Mouse (Mus musculus) MEL (cell line): ENCODE data around the gene Haao. TPM values are rescaled to one million over a fixed set of nuclear protein-coding genes. Genes with fewer than 3 reads are reported as not detected.

Experiments
- DNase-seq: peaks from one replicate; pipeline ENCODE4 v3.0.0; 2011; ENCODE audit warnings: low read depth, low spot score
- H3K27ac ChIP-seq: 2 replicates; pipeline ENCODE4 v1.5.1; 2012; ENCODE audit warnings: low read depth, mild to moderate bottlenecking, control low read depth, low read length, moderate library complexity; ENCODE audit not compliant: control insufficient read depth
- H3K27me3 ChIP-seq, 2 experiments: fragments of 150-350 bp in 1 of 2; sonication (generic) in 1 of 2; 2 replicates each; pipeline ENCODE4 v1.6.1; 2012; ENCODE audit warnings: low read length in 2 of 2, mild to moderate bottlenecking in 2 of 2, improper control_type of control experiment in 1 of 2, moderate library complexity in 1 of 2; ENCODE audit not compliant: insufficient read depth in 2 of 2, control insufficient read depth in 1 of 2
- H3K36me3 ChIP-seq, 2 experiments: 2 replicates each; pipeline ENCODE4 v1.6.1; 2012 to 2014; ENCODE audit warnings: low read length in 2 of 2, improper control_type of control experiment in 1 of 2, inconsistent platforms in 1 of 2, mild to moderate bottlenecking in 1 of 2; ENCODE audit not compliant: insufficient read depth in 2 of 2, control insufficient read depth in 1 of 2
- H3K4me1 ChIP-seq, 2 experiments: fragments of 150-350 bp in 1 of 2; sonication (generic) in 1 of 2; 2 replicates each; pipeline ENCODE4 v1.6.1; 2012; ENCODE audit warnings: low read length in 2 of 2, improper control_type of control experiment in 1 of 2, mild to moderate bottlenecking in 1 of 2; ENCODE audit not compliant: insufficient read depth in 2 of 2, control insufficient read depth in 1 of 2
- H3K4me3 ChIP-seq, 2 experiments: fragments of 150-350 bp in 1 of 2; sonication (generic) in 1 of 2; 2 replicates each; pipeline ENCODE4 v1.5.1; 2012; ENCODE audit warnings: low read depth in 2 of 2, low read length in 2 of 2, mild to moderate bottlenecking in 2 of 2, moderate library complexity in 2 of 2, control low read depth in 1 of 2, improper control_type of control experiment in 1 of 2; ENCODE audit not compliant: control insufficient read depth in 1 of 2, insufficient read depth in 1 of 2
- H3K79me2 ChIP-seq: 2 replicates; pipeline ENCODE4 v1.6.1; 2012; ENCODE audit warnings: mild to moderate bottlenecking, low read length, moderate library complexity; ENCODE audit not compliant: control insufficient read depth, poor library complexity, insufficient read depth
- H3K9ac ChIP-seq: 2 replicates; pipeline ENCODE4 v1.6.1; 2012; ENCODE audit warnings: low read depth, mild to moderate bottlenecking, control low read depth, low read length, moderate library complexity; ENCODE audit not compliant: control insufficient read depth, poor library complexity, severe bottlenecking
- H3K9me3 ChIP-seq: fragments of 150-350 bp; sonication (generic); replicated peaks from 2 replicates; pipeline ENCODE4 v1.6.1; 2012; ENCODE audit warnings: mild to moderate bottlenecking, low read length, improper control_type of control experiment, moderate library complexity; ENCODE audit not compliant: insufficient read depth
- CHD2 ChIP-seq: IDR thresholded peaks from 2 replicates; pipeline ENCODE4 v1.6.1; 2011; ENCODE audit warnings: low read length, improper control_type of control experiment
- ELF1 ChIP-seq: IDR thresholded peaks from 2 replicates; pipeline ENCODE4 v1.6.1; 2014; ENCODE audit warnings: low read depth, mild to moderate bottlenecking, inconsistent platforms, low read length, improper control_type of control experiment, moderate library complexity
- ETS1 ChIP-seq: IDR thresholded peaks from 2 replicates; pipeline ENCODE4 v1.6.1; 2012; ENCODE audit warnings: low read depth, mild to moderate bottlenecking, inconsistent platforms, low read length, improper control_type of control experiment, moderate library complexity
- JUND ChIP-seq: IDR thresholded peaks from 2 replicates; pipeline ENCODE4 v1.6.1; 2011; ENCODE audit warnings: low read depth, mild to moderate bottlenecking, improper control_type of control experiment, low read length
- KAT2A ChIP-seq: conservative IDR thresholded peaks from 2 replicates; pipeline ENCODE4 v1.6.1; 2012; ENCODE audit warnings: low read depth, low read length, improper control_type of control experiment, inconsistent platforms
- MAFK ChIP-seq: IDR thresholded peaks from 2 replicates; pipeline ENCODE4 v1.6.1; 2011; ENCODE audit warnings: low read depth, mild to moderate bottlenecking, low read length, improper control_type of control experiment, borderline replicate concordance
- MAX ChIP-seq: IDR thresholded peaks from 2 replicates; pipeline ENCODE4 v1.6.1; 2011; ENCODE audit warnings: low read length, improper control_type of control experiment
- MXI1 ChIP-seq: IDR thresholded peaks from 2 replicates; pipeline ENCODE4 v1.6.1; 2011; ENCODE audit warnings: mild to moderate bottlenecking, low read depth, low read length, improper control_type of control experiment
- MYC ChIP-seq: IDR thresholded peaks from 2 replicates; pipeline ENCODE4 v1.6.1; 2011; ENCODE audit warnings: low read depth, mild to moderate bottlenecking, low read length, improper control_type of control experiment, moderate library complexity
- POLR2AphosphoS2 ChIP-seq: IDR thresholded peaks from 2 replicates; pipeline ENCODE4 v1.6.1; 2011; ENCODE audit warnings: low read length, improper control_type of control experiment
- RAD21 ChIP-seq: IDR thresholded peaks from 2 replicates; pipeline ENCODE4 v1.6.1; 2011; ENCODE audit warnings: mild to moderate bottlenecking, low read depth, low read length, improper control_type of control experiment
- RCOR1 ChIP-seq: IDR thresholded peaks from 2 replicates; pipeline ENCODE4 v1.6.1; 2012; ENCODE audit warnings: low read depth, mild to moderate bottlenecking, inconsistent platforms, low read length, improper control_type of control experiment
- SIN3A ChIP-seq: IDR thresholded peaks from 2 replicates; pipeline ENCODE4 v1.6.1; 2012; ENCODE audit warnings: low read length, improper control_type of control experiment, inconsistent platforms
- TAL1 ChIP-seq: IDR thresholded peaks from 2 replicates; pipeline ENCODE4 v1.6.1; 2012; ENCODE audit warnings: mild to moderate bottlenecking, inconsistent platforms, low read length, moderate library complexity, mixed read lengths
- USF1 ChIP-seq: IDR thresholded peaks from 2 replicates; pipeline ENCODE4 v1.6.1; 2014; ENCODE audit warnings: low read depth, mild to moderate bottlenecking, inconsistent platforms, low read length, improper control_type of control experiment, moderate library complexity
- ZC3H11A ChIP-seq: IDR thresholded peaks from 2 replicates; pipeline ENCODE4 v1.6.1; 2012; ENCODE audit warnings: low read depth, mild to moderate bottlenecking, inconsistent platforms, low read length, improper control_type of control experiment
- ZMIZ1 ChIP-seq: IDR thresholded peaks from 2 replicates; pipeline ENCODE4 v1.6.1; 2012; ENCODE audit warnings: low read depth, mild to moderate bottlenecking, inconsistent platforms, low read length, improper control_type of control experiment, moderate library complexity
- polyA plus RNA-seq, 2 experiments: library from polyadenylated mRNA; stranded (reverse) in 1 of 2; unstranded in 1 of 2; fragments of >175 nt in 1 of 2; fragments of >200 nt in 1 of 2; gene quantifications; 2 replicates each; pipeline versions ENCODE4 v1.2.1 to v1.2.4; 2012; ENCODE audit warnings: low replicate concordance in 2 of 2, low read depth in 1 of 2; ENCODE audit not compliant: insufficient read length in 2 of 2, insufficient read depth in 1 of 2, missing spikeins in 1 of 2
- total RNA-seq: library from RNA; depleted of rRNA; stranded (reverse); fragments of 300-350 nt; gene quantifications from 2 replicates; pipeline ENCODE4 v1.2.3, GENCODE M21; 2012

Gene Haao
- total and polyA plus RNA-seq, 3 experiments, result 1.5 to 2.8 TPM; not detected in 1

DNA sequence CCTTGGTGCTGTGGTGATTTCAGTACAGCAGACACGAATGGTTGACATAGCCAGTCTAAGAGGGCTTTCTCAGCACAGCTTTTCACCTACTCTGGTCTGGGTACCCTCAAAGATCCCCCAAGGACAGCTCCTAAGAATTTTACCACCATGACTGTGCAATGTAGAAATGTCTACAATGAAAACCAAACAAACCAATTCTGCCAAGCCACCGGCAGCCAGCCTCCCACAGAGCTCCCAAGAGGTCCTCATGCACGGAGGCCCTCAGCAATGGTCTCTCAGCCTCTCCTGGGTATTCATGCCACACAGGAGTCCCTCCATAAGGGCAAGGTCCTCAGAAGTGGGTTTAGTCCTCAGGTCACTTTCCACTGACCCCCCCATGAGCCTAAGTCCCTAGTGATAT, 38.6 kb upstream of the Haao start:
- no peaks in the 10 kb centered on the region; a peak in 2 of 4 replicates for H3K36me3 ChIP-seq
- peaks cover 0 to 10% of the 10 kb centered on the region in 2 experiments; a peak in 2 of 4 replicates for H3K4me1 ChIP-seq
- no peaks in the 10 kb centered on the region for H3K9me3 ChIP-seq
- no peak overlapping the region for H3K27ac ChIP-seq
- no peak overlapping the region for H3K4me3 ChIP-seq
- H3K79me2 ChIP-seq, result no peaks in the 10 kb centered on the region
- DNase-seq, result no peak
- no peaks in the 10 kb centered on the region for H3K27me3 ChIP-seq
- TF ChIP-seq JUND (no peak), MAFK (no peak)
- no peak overlapping the region for H3K9ac ChIP-seq

- H3K9me3 ChIP-seq, result no peaks in the 10 kb centered on the region
- H3K79me2 ChIP-seq, result no peaks in the 10 kb centered on the region
- peaks cover 0 to 3% of the 10 kb centered on the region in 2 experiments; a peak in 2 of 4 replicates for H3K36me3 ChIP-seq
- TF ChIP-seq MAX (no peak), CHD2 (no peak), USF1 (no peak), ELF1 (no peak), ZMIZ1 (no peak), ZC3H11A (no peak)
- no peak overlapping the region for H3K4me3 ChIP-seq
- DNase-seq, result no peak
- peaks cover 0 to 15% of the 10 kb centered on the region in 2 experiments; a peak in 3 of 4 replicates for H3K4me1 ChIP-seq
- H3K9ac ChIP-seq, result no peak overlapping the region
- H3K27me3 ChIP-seq, result no peaks in the 10 kb centered on the region
- H3K27ac ChIP-seq, result no peak overlapping the region
Observed at GRCm38 (mm10) chr17:83885750-83886149, 38.0 kb upstream of the Haao start.

DNA sequence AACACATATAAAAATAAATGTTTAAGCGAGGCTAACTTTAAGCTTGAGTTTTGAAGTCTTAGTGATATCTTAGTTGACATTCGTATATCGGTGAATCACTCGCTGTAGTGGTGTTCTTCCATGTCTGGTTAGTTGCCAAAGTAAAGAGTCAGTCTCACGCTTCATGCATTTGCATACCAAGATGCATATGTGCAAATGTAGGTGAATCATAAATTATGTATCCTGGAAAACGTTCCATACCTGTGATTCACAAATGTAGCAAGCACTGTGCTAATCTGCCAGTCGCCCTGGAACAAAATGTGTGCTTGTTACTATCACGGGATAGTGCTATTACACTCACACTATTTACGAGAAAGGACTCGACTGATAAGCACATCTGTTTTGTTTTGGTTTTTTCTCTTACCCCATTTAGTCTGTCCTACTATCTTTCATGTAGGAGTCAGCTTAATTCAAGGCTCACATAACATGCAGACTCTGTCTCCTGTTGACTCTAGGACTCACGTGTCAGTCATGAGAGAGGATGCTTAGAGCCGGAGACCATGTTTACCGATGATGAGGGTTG, 37.3 kb upstream of the Haao start:
- no peak for TF ChIP-seq RCOR1
- no peak for TF ChIP-seq ZC3H11A
- TF ChIP-seq RAD21, result no peak
- no peak for TF ChIP-seq MYC
- no peak for TF ChIP-seq SIN3A
- TF ChIP-seq POLR2AphosphoS2, result no peak
- no peak for TF ChIP-seq KAT2A
- TF ChIP-seq ETS1, result no peak
- no peak for TF ChIP-seq TAL1
- TF ChIP-seq MXI1, result no peak
- TF ChIP-seq, all 39 proteins: peak for 0
- Histone ChIP-seq H3K9ac (no peak overlapping the region), H3K36me3 (peaks cover 0 to 6% of the 10 kb centered on the region in 2 experiments; a peak in 2 of 4 replicates), H3K79me2 (no peaks in the 10 kb centered on the region), H3K27ac (no peak overlapping the region), H3K4me1 (peaks cover 2 to 13% of the 10 kb centered on the region in 2 experiments), H3K4me3 (no peak overlapping the region), H3K9me3 (no peaks in the 10 kb centered on the region), H3K27me3 (no peaks in the 10 kb centered on the region)
- DNase-seq, result no peak
